18 mouse cellular contexts compared by ENCODE assay signal in the genomic region with DNA sequence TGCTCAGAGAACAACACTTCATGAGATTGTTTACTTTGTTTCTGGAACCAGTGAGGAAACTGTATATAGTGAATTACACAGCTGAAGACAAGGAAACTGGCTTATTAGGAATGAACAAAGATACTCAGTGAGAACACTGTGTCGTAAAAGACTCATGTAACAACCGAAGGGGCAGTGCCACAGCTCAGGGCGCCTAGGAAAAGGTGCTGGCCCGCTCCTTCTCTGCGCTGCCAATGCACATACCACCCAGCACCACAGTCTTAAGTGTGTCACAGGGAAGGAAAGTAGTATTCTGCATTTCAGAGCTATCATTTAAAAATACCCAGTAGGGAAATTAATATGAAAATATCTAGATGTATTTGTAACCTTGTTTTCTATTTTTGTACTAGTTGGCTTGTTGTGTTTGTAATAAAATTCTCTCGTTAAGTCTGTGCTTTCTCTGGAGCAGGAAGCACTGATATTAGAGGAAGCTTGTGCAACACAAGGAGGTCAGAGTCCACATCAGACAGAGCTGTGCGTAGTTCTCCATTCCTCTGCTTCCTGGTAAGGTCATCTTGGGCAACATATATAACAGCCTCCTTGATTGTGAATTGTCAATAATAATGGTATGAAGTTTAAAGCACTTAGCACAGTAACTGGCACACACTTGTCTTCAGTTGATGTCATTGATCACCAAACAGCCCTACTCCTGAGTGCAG. TPM values are rescaled to one million over a fixed set of nuclear protein-coding genes. Genes with fewer than 3 reads are reported as not detected.
DNase-seq lines count a peak whose midpoint lies in the region; ATAC-seq and TF ChIP-seq lines count a peak whose summit lies in the region.
"Had no signal": no experiment of that assay in that cellular context is flagged by ENCODE, and none has a peak within 500 bp of the region (broad histone marks: within the 10 kb centered on the region; RNA-seq: fewer than 3 reads in every experiment).

No protein-coding gene starts in this region.

- H3K4me2 ChIP-seq in liver, postnatal 0 days (ENCODE audit: low read depth, low read length): no peak overlapping the region
- H3K4me2 ChIP-seq in intestine, embryonic 16.5 days (ENCODE audit: low read depth, low read length): no peak overlapping the region
- H3K4me2 ChIP-seq in stomach, embryonic 16.5 days (ENCODE audit: low read depth, low read length): no peak overlapping the region
- no peak overlapping the region for H3K4me2 ChIP-seq in heart, embryonic 12.5 days
- H3K4me2 ChIP-seq: forebrain, embryonic 15.5 days; heart, embryonic 11.5 days had no signal

- H3K27ac ChIP-seq in liver, postnatal 0 days (ENCODE audit: low read depth): no peak overlapping the region
- peak overlapping the region; percentile 83 for H3K27ac ChIP-seq in intestine, embryonic 16.5 days (ENCODE audit: low read length)
- H3K27ac ChIP-seq in stomach, embryonic 16.5 days (ENCODE audit: low read length): no peak overlapping the region
- H3K27ac ChIP-seq in heart, embryonic 12.5 days (ENCODE audit: poor library complexity, severe bottlenecking): no peak overlapping the region
- H3K27ac ChIP-seq: forebrain, embryonic 15.5 days had no signal

- no peaks in the 10 kb centered on the region for H3K36me3 ChIP-seq in liver, postnatal 0 days (replicated peaks; ENCODE audit: insufficient read depth, low read length)
- H3K36me3 ChIP-seq in intestine, embryonic 16.5 days (ENCODE audit: control insufficient read depth, insufficient read depth, low read length): no peaks in the 10 kb centered on the region
- H3K36me3 ChIP-seq in stomach, embryonic 16.5 days (ENCODE audit: control insufficient read depth, insufficient read depth, low read length): no peaks in the 10 kb centered on the region
- H3K36me3 ChIP-seq in heart, embryonic 12.5 days: no peaks in the 10 kb centered on the region
- H3K36me3 ChIP-seq: forebrain, embryonic 15.5 days had no signal

- no peaks in the 10 kb centered on the region for H3K9me3 ChIP-seq in liver, postnatal 0 days (ENCODE audit: low read length)
- H3K9me3 ChIP-seq in intestine, embryonic 16.5 days (ENCODE audit: control insufficient read depth, low read length): no peaks in the 10 kb centered on the region
- H3K9me3 ChIP-seq in stomach, embryonic 16.5 days (replicated peaks; ENCODE audit: control insufficient read depth, low read length): no peaks in the 10 kb centered on the region
- H3K9me3 ChIP-seq in heart, embryonic 12.5 days (replicated peaks): no peaks in the 10 kb centered on the region
- H3K9me3 ChIP-seq: forebrain, embryonic 15.5 days had no signal

- TF ChIP-seq EP300 in liver, postnatal 0 days (IDR thresholded peaks at IDR 0.05; ENCODE audit: low read depth): no peak

- ATAC-seq in liver, postnatal 0 days: 0 out of 2 replicates have a peak, but pooled peaks have one; percentile 38
- peak; percentile 100 for ATAC-seq in intestine, embryonic 16.5 days
- peak; percentile 64; the same call in 1 of the 2 replicates for ATAC-seq in stomach, embryonic 16.5 days (ENCODE audit: insufficient read depth, low FRiP score)
- no peak for ATAC-seq in heart, embryonic 12.5 days (ENCODE audit: insufficient number of reproducible peaks, low FRiP score)
- ATAC-seq: forebrain, embryonic 15.5 days had no signal

- 58% methylated on average over 7 of the region's 7 CpGs for WGBS in liver, postnatal 0 days (ENCODE audit: insufficient replicate concordance)
- WGBS in intestine, embryonic 16.5 days: 52% methylated on average over 7 of the region's 7 CpGs
- WGBS in stomach, embryonic 16.5 days: 66% methylated on average over 7 of the region's 7 CpGs
- 76% methylated on average over 7 of the region's 7 CpGs for WGBS in heart, embryonic 12.5 days

- no peak overlapping the region for H3K9ac ChIP-seq in liver, postnatal 0 days (replicated peaks)
- H3K9ac ChIP-seq in intestine, embryonic 16.5 days (ENCODE audit: low read depth, low read length): no peak overlapping the region
- H3K9ac ChIP-seq in stomach, embryonic 16.5 days (ENCODE audit: low read length): no peak overlapping the region
- no peak overlapping the region for H3K9ac ChIP-seq in heart, embryonic 12.5 days
- H3K9ac ChIP-seq: forebrain, embryonic 15.5 days had no signal

- no peak for TF ChIP-seq CTCF in liver, postnatal 0 days (IDR thresholded peaks at IDR 0.05; ENCODE audit: low read depth)

- peak; percentile 9 for DNase-seq in adrenal gland, adult 2 months
- DNase-seq in adrenal gland, adult 18-20 months (ENCODE audit: low spot score in 2 of 2): no peak
- no peak for DNase-seq in liver, postnatal 0 days
- no peak for DNase-seq in liver
- no peak for DNase-seq in frontal cortex, postnatal 36 days (ENCODE audit: low spot score in 2 of 2)
- DNase-seq: cerebellum, adult 2 months; gastrocnemius, postnatal 10 days had no signal

- H3K4me1 ChIP-seq in liver, postnatal 0 days (ENCODE audit: insufficient read depth): no peaks in the 10 kb centered on the region
- no peaks in the 10 kb centered on the region for H3K4me1 ChIP-seq in intestine, embryonic 16.5 days (ENCODE audit: control insufficient read depth, insufficient read depth, low read length)
- H3K4me1 ChIP-seq in stomach, embryonic 16.5 days (ENCODE audit: control insufficient read depth, insufficient read depth, low read length): no peaks in the 10 kb centered on the region
- no peaks in the 10 kb centered on the region for H3K4me1 ChIP-seq in heart, embryonic 12.5 days (replicated peaks)
- H3K4me1 ChIP-seq: forebrain, embryonic 15.5 days had no signal

- H3K4me3 ChIP-seq in liver, postnatal 0 days (ENCODE audit: low read depth, low read length): no peak overlapping the region
- H3K4me3 ChIP-seq in intestine, embryonic 16.5 days (ENCODE audit: low read length): no peak overlapping the region
- H3K4me3 ChIP-seq in stomach, embryonic 16.5 days (replicated peaks; ENCODE audit: low read length): no peak overlapping the region
- H3K4me3 ChIP-seq in heart, embryonic 12.5 days: no peak overlapping the region
- H3K4me3 ChIP-seq: forebrain, embryonic 15.5 days had no signal

- no peaks in the 10 kb centered on the region for H3K27me3 ChIP-seq in liver, postnatal 0 days (ENCODE audit: insufficient read depth, low read length)
- H3K27me3 ChIP-seq in intestine, embryonic 16.5 days (replicated peaks; ENCODE audit: control insufficient read depth, insufficient read depth, low read length): no peaks in the 10 kb centered on the region
- no peaks in the 10 kb centered on the region for H3K27me3 ChIP-seq in stomach, embryonic 16.5 days (ENCODE audit: control insufficient read depth, insufficient read depth, low read length)
- H3K27me3 ChIP-seq in heart, embryonic 12.5 days (replicated peaks): no peaks in the 10 kb centered on the region
- H3K27me3 ChIP-seq: forebrain, embryonic 15.5 days had no signal

RNA-seq across cellular contexts. Expression of gene Trim52, which starts 49.0 kb away (rescaled TPM):
- total RNA-seq in adrenal gland, adult 2 months (2021): not detected
- not detected in 2 replicates for polyA plus RNA-seq in adrenal gland, adult 2 months (2012; rRNA removed)
- total RNA-seq in adrenal gland, adult 18-20 months (2021): not detected
- polyA plus RNA-seq in liver, postnatal 0 days (2015; fragmentation: Nextera tagmentation; extraction: Ambion mirVana): not detected in 2 replicates
- polyA plus RNA-seq in intestine, embryonic 16.5 days (2015; fragmentation: Nextera tagmentation; extraction: Ambion mirVana): not detected in 2 replicates
- not detected in 2 replicates for polyA plus RNA-seq in stomach, embryonic 16.5 days (2015; fragmentation: Nextera tagmentation; extraction: Ambion mirVana)
- polyA plus RNA-seq in heart, embryonic 12.5 days (2016; fragmentation: Nextera tagmentation; extraction: Ambion mirVana): not detected in 2 replicates
- total RNA-seq: gastrocnemius, postnatal 10 days; hematopoietic stem cell, adult 5-6 weeks; layer of hippocampus, adult 8-10 months; monocyte, adult 5-6 weeks had no signal
- polyA plus RNA-seq: brain, embryonic 14.5 days; cerebellum, adult 2 months; forebrain, embryonic 15.5 days; heart, embryonic 11.5 days; neural tube, embryonic 14.5 days; thymus, postnatal 0 days had no signal
